Mouse (Mus musculus): ENCODE results near the gene Mllt3. TPM values are rescaled to one million over a fixed set of nuclear protein-coding genes. Genes with fewer than 3 reads are reported as not detected.

The Mllt3 gene
- total and polyA plus RNA-seq, 2 experiments from 2014 or later, result 5.1 to 13.5 TPM

- no peaks in the 10 kb centered on the region for H3K36me3 ChIP-seq (replicated peaks; ENCODE audit: control insufficient read depth, insufficient read depth, low read length)
- no peak overlapping the region for H3K9ac ChIP-seq (replicated peaks; ENCODE audit: low read depth, low read length)
- TF ChIP-seq EP300 (IDR thresholded peaks at IDR 0.05; ENCODE audit: low read depth), result no peak
- no peak for TF ChIP-seq CTCF (IDR thresholded peaks at IDR 0.05; ENCODE audit: low read depth)
- H3K27ac ChIP-seq (ENCODE audit: low read depth), result no peak overlapping the region
- H3K4me3 ChIP-seq (ENCODE audit: low read depth, low read length), result no peak overlapping the region
- no peaks in the 10 kb centered on the region for H3K27me3 ChIP-seq (ENCODE audit: control insufficient read depth, insufficient read depth, low read length)
- ATAC-seq (ENCODE audit: insufficient read depth, low read depth), result no peak
- peaks cover 4% of the 10 kb centered on the region; the same call in 1 of the 2 replicates for H3K4me1 ChIP-seq (ENCODE audit: control insufficient read depth, insufficient read depth)
- no peak for DNase-seq (ENCODE audit: low spot score)
- no peaks in the 10 kb centered on the region for H3K9me3 ChIP-seq (replicated peaks; ENCODE audit: control insufficient read depth, low read length)
- WGBS, result 95% methylated on average over 1 of the region's 1 CpGs
- no peak overlapping the region for H3K4me2 ChIP-seq (ENCODE audit: low read depth, low read length)
These were observed 175.2 kb downstream of the Mllt3 start for GRCm38 (mm10) chr4:87857982-87858381.

- no peaks in the 10 kb centered on the region for H3K9me3 ChIP-seq (replicated peaks; ENCODE audit: control insufficient read depth, low read length)
- H3K4me1 ChIP-seq (ENCODE audit: control insufficient read depth, insufficient read depth), result 0 out of 2 replicates have a peak, but pooled peaks cover 4% of the 10 kb centered on the region
- H3K27me3 ChIP-seq (ENCODE audit: control insufficient read depth, insufficient read depth, low read length), result no peaks in the 10 kb centered on the region
- ATAC-seq (ENCODE audit: insufficient read depth, low read depth) (no peak), DNase-seq (ENCODE audit: low spot score) (peak; percentile 33)
- WGBS, result 62% methylated on average over 2 of the region's 2 CpGs
- no peak overlapping the region for H3K4me3 ChIP-seq (ENCODE audit: low read depth, low read length)
- no peak overlapping the region for H3K9ac ChIP-seq (replicated peaks; ENCODE audit: low read depth, low read length)
- H3K4me2 ChIP-seq (ENCODE audit: low read depth, low read length), result no peak overlapping the region
- no peak for TF ChIP-seq EP300 (IDR thresholded peaks at IDR 0.05; ENCODE audit: low read depth)
- no peaks in the 10 kb centered on the region for H3K36me3 ChIP-seq (replicated peaks; ENCODE audit: control insufficient read depth, insufficient read depth, low read length)
- no peak overlapping the region for H3K27ac ChIP-seq (ENCODE audit: low read depth)
These were observed 180.7 kb downstream of the Mllt3 start for GRCm38 (mm10) chr4:87852461-87852860.

- Histone ChIP-seq H3K4me3 (ENCODE audit: low read depth, low read length) (no peak overlapping the region), H3K27ac (ENCODE audit: low read depth) (no peak overlapping the region), H3K36me3 (replicated peaks; ENCODE audit: control insufficient read depth, insufficient read depth, low read length) (no peaks in the 10 kb centered on the region), H3K4me2 (ENCODE audit: low read depth, low read length) (no peak overlapping the region), H3K9ac (replicated peaks; ENCODE audit: low read depth, low read length) (no peak overlapping the region), H3K9me3 (replicated peaks; ENCODE audit: control insufficient read depth, low read length) (no peaks in the 10 kb centered on the region), H3K4me1 (ENCODE audit: control insufficient read depth, insufficient read depth) (0 out of 2 replicates have a peak, but pooled peaks cover 5% of the 10 kb centered on the region), H3K27me3 (ENCODE audit: control insufficient read depth, insufficient read depth, low read length) (no peaks in the 10 kb centered on the region)
- WGBS, result 90% methylated on average over 5 of the region's 5 CpGs
- TF ChIP-seq CTCF (IDR thresholded peaks at IDR 0.05; ENCODE audit: low read depth), result no peak
- TF ChIP-seq EP300 (IDR thresholded peaks at IDR 0.05; ENCODE audit: low read depth), result no peak
- ATAC-seq (ENCODE audit: insufficient read depth, low read depth) (no peak), DNase-seq (ENCODE audit: low spot score) (no peak)
These were observed 183.1 kb downstream of the Mllt3 start for GRCm38 (mm10) chr4:87850051-87850450.

- no peak for TF ChIP-seq EP300 (IDR thresholded peaks at IDR 0.05; ENCODE audit: low read depth)
- no peak for TF ChIP-seq CTCF (IDR thresholded peaks at IDR 0.05; ENCODE audit: low read depth)
- Histone ChIP-seq H3K36me3 (replicated peaks; ENCODE audit: control insufficient read depth, insufficient read depth, low read length) (no peaks in the 10 kb centered on the region), H3K4me2 (ENCODE audit: low read depth, low read length) (no peak overlapping the region), H3K27me3 (ENCODE audit: control insufficient read depth, insufficient read depth, low read length) (no peaks in the 10 kb centered on the region), H3K9me3 (replicated peaks; ENCODE audit: control insufficient read depth, low read length) (no peaks in the 10 kb centered on the region), H3K27ac (ENCODE audit: low read depth) (no peak overlapping the region), H3K4me1 (ENCODE audit: control insufficient read depth, insufficient read depth) (peaks cover 17% of the 10 kb centered on the region), H3K9ac (replicated peaks; ENCODE audit: low read depth, low read length) (no peak overlapping the region), H3K4me3 (ENCODE audit: low read depth, low read length) (no peak overlapping the region)
- 40% methylated on average over 6 of the region's 6 CpGs for WGBS
- no peak for DNase-seq (ENCODE audit: low spot score)
- no peak; the same call in 1 of the 2 replicates for ATAC-seq (ENCODE audit: insufficient read depth, low read depth)
These were observed 188.4 kb downstream of the Mllt3 start for GRCm38 (mm10) chr4:87844668-87845210.

- peaks cover 21% of the 10 kb centered on the region for H3K4me1 ChIP-seq (ENCODE audit: control insufficient read depth, insufficient read depth)
- ATAC-seq (ENCODE audit: insufficient read depth, low read depth), result peak; percentile 75; the same call in 1 of the 2 replicates
- H3K9ac ChIP-seq (replicated peaks; ENCODE audit: low read depth, low read length), result no peak overlapping the region
- peak overlapping the region; percentile 62 for H3K27ac ChIP-seq (ENCODE audit: low read depth)
- no peak overlapping the region for H3K4me3 ChIP-seq (ENCODE audit: low read depth, low read length)
- WGBS, result 36% methylated on average over 10 of the region's 10 CpGs
- H3K9me3 ChIP-seq (replicated peaks; ENCODE audit: control insufficient read depth, low read length), result no peaks in the 10 kb centered on the region
- H3K36me3 ChIP-seq (replicated peaks; ENCODE audit: control insufficient read depth, insufficient read depth, low read length), result no peaks in the 10 kb centered on the region
- H3K4me2 ChIP-seq (ENCODE audit: low read depth, low read length), result peak overlapping the region; percentile 10; the same call in 1 of the 2 replicates
- peak; percentile 28 for DNase-seq (ENCODE audit: low spot score)
- no peaks in the 10 kb centered on the region for H3K27me3 ChIP-seq (ENCODE audit: control insufficient read depth, insufficient read depth, low read length)
- no peak for TF ChIP-seq CTCF (IDR thresholded peaks at IDR 0.05; ENCODE audit: low read depth)
- no peak for TF ChIP-seq EP300 (IDR thresholded peaks at IDR 0.05; ENCODE audit: low read depth)
These were observed 192.8 kb downstream of the Mllt3 start for GRCm38 (mm10) chr4:87840210-87840910.

All from heart, postnatal 0 days (tissue).